Mouse (Mus musculus) MEL (cell line): ENCODE measurements around the gene Maml2. TPM values are rescaled to one million over a fixed set of nuclear protein-coding genes. Genes with fewer than 3 reads are reported as not detected.
A peak's percentile ranks its signal among the peaks of the same experiment; 100 is the strongest.

ENCODE experiments used
- DNase-seq: peaks from one replicate; pipeline ENCODE4 v3.0.0; 2011; ENCODE audit warnings: low read depth, low spot score
- H3K27ac ChIP-seq: 2 replicates; pipeline ENCODE4 v1.5.1; 2012; ENCODE audit warnings: low read depth, mild to moderate bottlenecking, control low read depth, low read length, moderate library complexity; ENCODE audit not compliant: control insufficient read depth
- H3K27me3 ChIP-seq, 2 experiments: fragments of 150-350 bp in 1 of 2; sonication (generic) in 1 of 2; 2 replicates each; pipeline ENCODE4 v1.6.1; 2012; ENCODE audit warnings: low read length in 2 of 2, mild to moderate bottlenecking in 2 of 2, improper control_type of control experiment in 1 of 2, moderate library complexity in 1 of 2; ENCODE audit not compliant: insufficient read depth in 2 of 2, control insufficient read depth in 1 of 2
- H3K36me3 ChIP-seq, 2 experiments: 2 replicates each; pipeline ENCODE4 v1.6.1; 2012 to 2014; ENCODE audit warnings: low read length in 2 of 2, improper control_type of control experiment in 1 of 2, inconsistent platforms in 1 of 2, mild to moderate bottlenecking in 1 of 2; ENCODE audit not compliant: insufficient read depth in 2 of 2, control insufficient read depth in 1 of 2
- H3K4me1 ChIP-seq, 2 experiments: fragments of 150-350 bp in 1 of 2; sonication (generic) in 1 of 2; 2 replicates each; pipeline ENCODE4 v1.6.1; 2012; ENCODE audit warnings: low read length in 2 of 2, improper control_type of control experiment in 1 of 2, mild to moderate bottlenecking in 1 of 2; ENCODE audit not compliant: insufficient read depth in 2 of 2, control insufficient read depth in 1 of 2
- H3K4me3 ChIP-seq, 2 experiments: fragments of 150-350 bp in 1 of 2; sonication (generic) in 1 of 2; 2 replicates each; pipeline ENCODE4 v1.5.1; 2012; ENCODE audit warnings: low read depth in 2 of 2, low read length in 2 of 2, mild to moderate bottlenecking in 2 of 2, moderate library complexity in 2 of 2, control low read depth in 1 of 2, improper control_type of control experiment in 1 of 2; ENCODE audit not compliant: control insufficient read depth in 1 of 2, insufficient read depth in 1 of 2
- H3K79me2 ChIP-seq: 2 replicates; pipeline ENCODE4 v1.6.1; 2012; ENCODE audit warnings: mild to moderate bottlenecking, low read length, moderate library complexity; ENCODE audit not compliant: control insufficient read depth, poor library complexity, insufficient read depth
- H3K9ac ChIP-seq: 2 replicates; pipeline ENCODE4 v1.6.1; 2012; ENCODE audit warnings: low read depth, mild to moderate bottlenecking, control low read depth, low read length, moderate library complexity; ENCODE audit not compliant: control insufficient read depth, poor library complexity, severe bottlenecking
- H3K9me3 ChIP-seq: fragments of 150-350 bp; sonication (generic); replicated peaks from 2 replicates; pipeline ENCODE4 v1.6.1; 2012; ENCODE audit warnings: mild to moderate bottlenecking, low read length, improper control_type of control experiment, moderate library complexity; ENCODE audit not compliant: insufficient read depth
- BHLHE40 ChIP-seq: IDR thresholded peaks from 2 replicates; pipeline ENCODE4 v1.6.1; 2012; ENCODE audit warnings: low read depth, mild to moderate bottlenecking, inconsistent platforms, low read length, improper control_type of control experiment, borderline replicate concordance
- CHD1 ChIP-seq: IDR thresholded peaks from 2 replicates; pipeline ENCODE4 v1.6.1; 2012; ENCODE audit warnings: low read depth, mild to moderate bottlenecking, inconsistent platforms, low read length, improper control_type of control experiment
- CHD2 ChIP-seq: IDR thresholded peaks from 2 replicates; pipeline ENCODE4 v1.6.1; 2011; ENCODE audit warnings: low read length, improper control_type of control experiment
- CTCF ChIP-seq, 3 experiments: IDR thresholded peaks in 2 of 3; conservative IDR thresholded peaks in 1 of 3; 2 replicates each; pipeline ENCODE4 v1.5.1; 2011 to 2012; ENCODE audit warnings: low read length in 3 of 3, low read depth in 2 of 3, mild to moderate bottlenecking in 2 of 3, improper control_type of control experiment in 1 of 3, inconsistent platforms in 1 of 3, mixed read lengths in 1 of 3, moderate library complexity in 1 of 3; ENCODE audit not compliant: control insufficient read depth in 1 of 3, insufficient read depth in 1 of 3, poor library complexity in 1 of 3, severe bottlenecking in 1 of 3
- E2F4 ChIP-seq: IDR thresholded peaks from 2 replicates; pipeline ENCODE4 v1.6.1; 2011; ENCODE audit warnings: low read depth, low read length, improper control_type of control experiment, borderline replicate concordance
- ELF1 ChIP-seq: IDR thresholded peaks from 2 replicates; pipeline ENCODE4 v1.6.1; 2014; ENCODE audit warnings: low read depth, mild to moderate bottlenecking, inconsistent platforms, low read length, improper control_type of control experiment, moderate library complexity
- EP300 ChIP-seq, 2 experiments: IDR thresholded peaks; 2 replicates each; pipeline ENCODE4 v1.6.1; 2011; ENCODE audit warnings: improper control_type of control experiment in 2 of 2, low read length in 2 of 2, low read depth in 1 of 2, mild to moderate bottlenecking in 1 of 2
- ETS1 ChIP-seq: IDR thresholded peaks from 2 replicates; pipeline ENCODE4 v1.6.1; 2012; ENCODE audit warnings: low read depth, mild to moderate bottlenecking, inconsistent platforms, low read length, improper control_type of control experiment, moderate library complexity
- GABPA ChIP-seq: IDR thresholded peaks from 2 replicates; pipeline ENCODE4 v1.6.1; 2012; ENCODE audit warnings: low read depth, mild to moderate bottlenecking, inconsistent platforms, low read length, improper control_type of control experiment, moderate library complexity
- GATA1 ChIP-seq: IDR thresholded peaks from 2 replicates; pipeline ENCODE4 v1.6.1; 2011; ENCODE audit warnings: low read depth, low read length, improper control_type of control experiment
- HCFC1 ChIP-seq: IDR thresholded peaks from 2 replicates; pipeline ENCODE4 v1.6.1; 2012; ENCODE audit warnings: low read depth, mild to moderate bottlenecking, inconsistent platforms, low read length, improper control_type of control experiment, moderate library complexity
- JUND ChIP-seq: IDR thresholded peaks from 2 replicates; pipeline ENCODE4 v1.6.1; 2011; ENCODE audit warnings: low read depth, mild to moderate bottlenecking, improper control_type of control experiment, low read length
- KAT2A ChIP-seq: conservative IDR thresholded peaks from 2 replicates; pipeline ENCODE4 v1.6.1; 2012; ENCODE audit warnings: low read depth, low read length, improper control_type of control experiment, inconsistent platforms
- MAFK ChIP-seq: IDR thresholded peaks from 2 replicates; pipeline ENCODE4 v1.6.1; 2011; ENCODE audit warnings: low read depth, mild to moderate bottlenecking, low read length, improper control_type of control experiment, borderline replicate concordance
- MAX ChIP-seq: IDR thresholded peaks from 2 replicates; pipeline ENCODE4 v1.6.1; 2011; ENCODE audit warnings: low read length, improper control_type of control experiment
- MAZ ChIP-seq: IDR thresholded peaks from 2 replicates; pipeline ENCODE4 v1.6.1; 2012; ENCODE audit warnings: low read depth, mild to moderate bottlenecking, inconsistent platforms, low read length, improper control_type of control experiment
- MEF2A ChIP-seq: IDR thresholded peaks from 2 replicates; pipeline ENCODE4 v1.6.1; 2014; ENCODE audit warnings: low read depth, mild to moderate bottlenecking, inconsistent platforms, low read length, improper control_type of control experiment; ENCODE audit not compliant: poor library complexity, insufficient replicate concordance, severe bottlenecking; ENCODE audit errors: extremely low read depth
- MXI1 ChIP-seq: IDR thresholded peaks from 2 replicates; pipeline ENCODE4 v1.6.1; 2011; ENCODE audit warnings: mild to moderate bottlenecking, low read depth, low read length, improper control_type of control experiment
- MYB ChIP-seq: IDR thresholded peaks from 2 replicates; pipeline ENCODE4 v1.6.1; 2011; ENCODE audit warnings: mild to moderate bottlenecking, low read depth, low read length, improper control_type of control experiment
- MYC ChIP-seq: IDR thresholded peaks from 2 replicates; pipeline ENCODE4 v1.6.1; 2011; ENCODE audit warnings: low read depth, mild to moderate bottlenecking, low read length, improper control_type of control experiment, moderate library complexity
- NELFE ChIP-seq: IDR thresholded peaks from 2 replicates; pipeline ENCODE4 v1.6.1; 2011; ENCODE audit warnings: low read depth, low read length, improper control_type of control experiment
- NRF1 ChIP-seq: IDR thresholded peaks from 2 replicates; pipeline ENCODE4 v1.6.1; 2014; ENCODE audit warnings: low read depth, mild to moderate bottlenecking, inconsistent platforms, low read length, improper control_type of control experiment, moderate library complexity; ENCODE audit not compliant: poor library complexity, insufficient read depth, severe bottlenecking
- POLR2A ChIP-seq, 2 experiments: IDR thresholded peaks; 2 replicates each; pipeline ENCODE4 v1.6.1; 2011 to 2012; ENCODE audit warnings: low read length in 2 of 2, mild to moderate bottlenecking in 2 of 2, control low read depth in 1 of 2, improper control_type of control experiment in 1 of 2, low read depth in 1 of 2, moderate library complexity in 1 of 2; ENCODE audit not compliant: control insufficient read depth in 1 of 2, insufficient read depth in 1 of 2, poor library complexity in 1 of 2
- POLR2AphosphoS5 ChIP-seq: IDR thresholded peaks from 2 replicates; pipeline ENCODE4 v1.6.1; 2012; ENCODE audit warnings: low read depth, borderline replicate concordance, mild to moderate bottlenecking, inconsistent platforms, low read length, moderate library complexity, mixed read lengths
- RAD21 ChIP-seq: IDR thresholded peaks from 2 replicates; pipeline ENCODE4 v1.6.1; 2011; ENCODE audit warnings: mild to moderate bottlenecking, low read depth, low read length, improper control_type of control experiment
- RCOR1 ChIP-seq: IDR thresholded peaks from 2 replicates; pipeline ENCODE4 v1.6.1; 2012; ENCODE audit warnings: low read depth, mild to moderate bottlenecking, inconsistent platforms, low read length, improper control_type of control experiment
- SIN3A ChIP-seq: IDR thresholded peaks from 2 replicates; pipeline ENCODE4 v1.6.1; 2012; ENCODE audit warnings: low read length, improper control_type of control experiment, inconsistent platforms
- SMC3 ChIP-seq: IDR thresholded peaks from 2 replicates; pipeline ENCODE4 v1.6.1; 2011; ENCODE audit warnings: low read depth, low read length, improper control_type of control experiment
- TAL1 ChIP-seq: IDR thresholded peaks from 2 replicates; pipeline ENCODE4 v1.6.1; 2012; ENCODE audit warnings: mild to moderate bottlenecking, inconsistent platforms, low read length, moderate library complexity, mixed read lengths
- TBP ChIP-seq: IDR thresholded peaks from 2 replicates; pipeline ENCODE4 v1.8.0; 2011; ENCODE audit warnings: low read depth, low read length, improper control_type of control experiment
- TCF12 ChIP-seq: IDR thresholded peaks from 2 replicates; pipeline ENCODE4 v1.6.1; 2014; ENCODE audit warnings: low read depth, mild to moderate bottlenecking, inconsistent platforms, low read length, improper control_type of control experiment, moderate library complexity
- UBTF ChIP-seq: IDR thresholded peaks from 2 replicates; pipeline ENCODE4 v1.6.1; 2012; ENCODE audit warnings: low read depth, mild to moderate bottlenecking, inconsistent platforms, low read length, improper control_type of control experiment, moderate library complexity, borderline replicate concordance; ENCODE audit not compliant: insufficient read depth
- USF1 ChIP-seq: IDR thresholded peaks from 2 replicates; pipeline ENCODE4 v1.6.1; 2014; ENCODE audit warnings: low read depth, mild to moderate bottlenecking, inconsistent platforms, low read length, improper control_type of control experiment, moderate library complexity
- USF2 ChIP-seq, 2 experiments: IDR thresholded peaks; 2 replicates each; pipeline ENCODE4 v1.6.1; 2011 to 2012; ENCODE audit warnings: improper control_type of control experiment in 2 of 2, low read length in 2 of 2, borderline replicate concordance in 1 of 2, inconsistent platforms in 1 of 2, low read depth in 1 of 2, mild to moderate bottlenecking in 1 of 2; ENCODE audit not compliant: insufficient read depth in 1 of 2
- ZC3H11A ChIP-seq: IDR thresholded peaks from 2 replicates; pipeline ENCODE4 v1.6.1; 2012; ENCODE audit warnings: low read depth, mild to moderate bottlenecking, inconsistent platforms, low read length, improper control_type of control experiment
- ZKSCAN1 ChIP-seq: IDR thresholded peaks from 2 replicates; pipeline ENCODE4 v1.6.1; 2012; ENCODE audit warnings: low read depth, mild to moderate bottlenecking, inconsistent platforms, low read length, improper control_type of control experiment, moderate library complexity
- ZMIZ1 ChIP-seq: IDR thresholded peaks from 2 replicates; pipeline ENCODE4 v1.6.1; 2012; ENCODE audit warnings: low read depth, mild to moderate bottlenecking, inconsistent platforms, low read length, improper control_type of control experiment, moderate library complexity
- ZNF384 ChIP-seq: IDR thresholded peaks from 2 replicates; pipeline ENCODE4 v1.6.1; 2012; ENCODE audit warnings: low read depth, mild to moderate bottlenecking, inconsistent platforms, low read length, improper control_type of control experiment
- polyA plus RNA-seq, 2 experiments: library from polyadenylated mRNA; stranded (reverse) in 1 of 2; unstranded in 1 of 2; fragments of >175 nt in 1 of 2; fragments of >200 nt in 1 of 2; gene quantifications; 2 replicates each; pipeline versions ENCODE4 v1.2.1 to v1.2.4; 2012; ENCODE audit warnings: low replicate concordance in 2 of 2, low read depth in 1 of 2; ENCODE audit not compliant: insufficient read length in 2 of 2, insufficient read depth in 1 of 2, missing spikeins in 1 of 2
- total RNA-seq: library from RNA; depleted of rRNA; stranded (reverse); fragments of 300-350 nt; gene quantifications from 2 replicates; pipeline ENCODE4 v1.2.3, GENCODE M21; 2012

The Maml2 gene
- total and polyA plus RNA-seq, 3 experiments = 0.08 to 0.47 TPM; not detected in 1

DNA sequence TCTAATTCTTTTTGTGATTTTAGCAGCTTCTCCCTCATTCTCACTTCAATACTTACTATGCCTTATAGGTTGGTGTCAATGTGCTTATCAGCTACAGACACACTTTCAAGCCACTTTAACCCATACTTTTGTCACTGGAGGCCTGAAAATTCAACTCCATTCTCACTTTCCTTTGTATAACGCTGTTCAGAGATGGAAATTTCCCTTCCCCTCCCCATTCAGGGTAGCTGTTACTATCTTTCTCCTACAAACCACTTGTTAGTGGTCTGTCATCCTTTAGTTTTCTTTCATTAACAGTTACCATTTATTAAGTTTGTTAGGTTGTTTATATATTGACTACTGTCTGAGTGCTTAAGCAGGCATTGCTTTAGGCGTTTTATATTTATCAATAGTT, 450.6 kb downstream of the Maml2 start, which contains the start of gene Mtmr2:
Gene Mtmr2 (plus strand): TSS at position 7 of the 394 bp plus-strand sequence.
- DNase-seq = peak; percentile 80
- Histone ChIP-seq H3K4me3 (peak within 1 kb of the TSS; percentile 62 to 66), H3K4me1 (peaks cover 6 to 13% of the 10 kb centered on the region in 2 experiments)
- peak; percentile 42; the same call in 1 of the 2 replicates for TF ChIP-seq TCF12
- no peak for TF ChIP-seq USF1
- TF ChIP-seq CTCF (IDR thresholded peaks at IDR 0.05 in 2 of 3, conservative IDR thresholded peaks at IDR 0.05 in 1 of 3; ENCODE audit: control insufficient read depth in 1 of 3, insufficient read depth in 1 of 3, low read depth in 2 of 3, low read length in 3 of 3, poor library complexity in 1 of 3, severe bottlenecking in 1 of 3) = no peak
- peak; percentile 86 for TF ChIP-seq GATA1
- no peak for TF ChIP-seq GABPA
- TF ChIP-seq NRF1 = no peak
- TF ChIP-seq ZKSCAN1 = no peak
- TF ChIP-seq MAZ = no peak
- no peak for TF ChIP-seq RAD21
- peak; percentile 4; the same call in 1 of the 2 replicates for TF ChIP-seq ZC3H11A
- no peak for TF ChIP-seq SMC3
- no peak for TF ChIP-seq POLR2A (IDR thresholded peaks at IDR 0.05; ENCODE audit: control insufficient read depth in 1 of 2, insufficient read depth in 1 of 2, low read depth in 1 of 2, low read length in 2 of 2, poor library complexity in 1 of 2)
- no peak for TF ChIP-seq USF2 (IDR thresholded peaks at IDR 0.05; ENCODE audit: borderline replicate concordance in 1 of 2, insufficient read depth in 1 of 2, low read depth in 1 of 2, low read length in 2 of 2)
- no peak for TF ChIP-seq ELF1
- TF ChIP-seq KAT2A = no peak
- TF ChIP-seq ETS1 = no peak
- TF ChIP-seq CHD2 = no peak
- no peak for TF ChIP-seq TBP
- TF ChIP-seq E2F4 = no peak
- no peak for TF ChIP-seq NELFE
- TF ChIP-seq ZMIZ1 = no peak
- no peak for TF ChIP-seq SIN3A
- TF ChIP-seq BHLHE40 = no peak
- peak; percentile 44 to 64; a peak in 2 of 4 replicates for TF ChIP-seq EP300 (IDR thresholded peaks at IDR 0.05; ENCODE audit: low read depth in 1 of 2, low read length in 2 of 2)
- TF ChIP-seq JUND = no peak
- TF ChIP-seq UBTF = 0 out of 2 replicates have a peak, but pooled peaks have one; percentile 13
- TF ChIP-seq CHD1 = no peak; the same call in 1 of the 2 replicates
- TF ChIP-seq TAL1 = peak; percentile 82
- TF ChIP-seq ZNF384 = 0 out of 2 replicates have a peak, but pooled peaks have one; percentile 14
- no peak for TF ChIP-seq MAFK
- TF ChIP-seq MAX = peak; percentile 26; the same call in 1 of the 2 replicates
- no peak for TF ChIP-seq MXI1
- TF ChIP-seq HCFC1 = no peak
- no peak for TF ChIP-seq MEF2A
- no peak for TF ChIP-seq MYB
- TF ChIP-seq MYC = no peak
- TF ChIP-seq POLR2AphosphoS5 = no peak
- no peak for TF ChIP-seq RCOR1

More for the DNA sequence above, 450.6 kb downstream of the Maml2 start, which contains the start of gene Mtmr2:
- no peaks in the 10 kb centered on the region for H3K9me3 ChIP-seq
- no peaks in the 10 kb centered on the region for H3K27me3 ChIP-seq
- peak within 1 kb of the TSS; percentile 81 for H3K9ac ChIP-seq
- peaks cover 36% of the 10 kb centered on the region for H3K79me2 ChIP-seq
- H3K27ac ChIP-seq = peak within 1 kb of the TSS; percentile 66
- H3K36me3 ChIP-seq = peaks cover 0 to 23% of the 10 kb centered on the region in 2 experiments; a peak in 3 of 4 replicates
